Mouse (Mus musculus) leukemia stem cell, adult 10-12 weeks (primary cell): Measurements from ENCODE around the gene Rpl36-ps4. TPM values are rescaled to one million over a fixed set of nuclear protein-coding genes. Genes with fewer than 3 reads are reported as not detected.

Source experiments
- polyA plus RNA-seq: library from polyadenylated mRNA; stranded (reverse); fragments of >175 nt; gene quantifications from 2 replicates; pipeline ENCODE4 v1.2.3, GENCODE M21; 2012; ENCODE audit warnings: low replicate concordance

Rpl36-ps4 gene
- polyA plus RNA-seq, result not detected in 2 replicates

DNA sequence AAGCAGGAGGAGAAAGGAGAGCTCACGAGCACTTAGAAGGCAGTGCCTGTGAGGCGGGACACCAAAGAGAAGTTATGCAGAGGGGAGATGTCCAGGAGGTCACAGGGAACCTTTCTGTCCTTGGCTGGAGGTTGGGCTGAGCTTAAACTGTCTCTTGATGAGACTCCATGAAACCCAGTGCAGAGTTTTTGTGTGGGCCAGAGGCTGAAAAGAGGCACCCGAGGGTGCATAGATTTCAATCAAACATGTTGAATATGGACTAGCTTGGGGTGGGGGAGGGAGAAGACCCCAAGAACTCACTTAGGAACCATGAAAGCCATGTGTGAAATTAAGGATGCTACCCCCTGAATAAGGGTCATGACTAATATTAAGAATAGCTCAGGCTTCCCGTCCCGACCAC, at the start of gene Rpl36-ps4:
TSS of gene Rpl36-ps4 (plus strand) at position 301 of the 400 bp plus-strand sequence.

Other genes with a start within 250 kb of the Rpl36-ps4 start
- gene Msh2, start 248.6 kb upstream of the Rpl36-ps4 start, polyA plus RNA-seq, result 29.0 and 38.2 TPM in 2 replicates
- 0.51 and 1.2 TPM in 2 replicates for gene Kcnk12, start 123.0 kb upstream of the Rpl36-ps4 start, polyA plus RNA-seq
- 11.5 and 26.2 TPM in 2 replicates for gene Msh6, start 54.1 kb downstream of the Rpl36-ps4 start, polyA plus RNA-seq
- 3.5 and 6.5 TPM in 2 replicates for gene Fbxo11, start 144.3 kb downstream of the Rpl36-ps4 start, polyA plus RNA-seq